Mouse (Mus musculus) hindbrain, embryonic 10.5 days (tissue): ENCODE measurements around the gene Foxo6. TPM values are rescaled to one million over a fixed set of nuclear protein-coding genes. Genes with fewer than 3 reads are reported as not detected.

Experiments used
- DNase-seq: peaks from one replicate; pipeline ENCODE4 v3.0.0-alpha.2; 2017; ENCODE audit warnings: low spot score
- H3K27ac ChIP-seq: fragments of 300-500 bp; sonication (generic); 2 replicates; pipeline ENCODE4 v1.5.1; 2016; ENCODE audit warnings: mild to moderate bottlenecking, moderate library complexity
- H3K27me3 ChIP-seq: fragments of 300-500 bp; sonication (generic); 2 replicates; pipeline ENCODE4 v1.6.1; 2016; ENCODE audit warnings: mild to moderate bottlenecking; ENCODE audit not compliant: poor library complexity, insufficient read depth, severe bottlenecking
- H3K36me3 ChIP-seq: fragments of 300-500 bp; sonication (generic); 2 replicates; pipeline ENCODE4 v1.6.1; 2016; ENCODE audit warnings: mild to moderate bottlenecking, moderate library complexity
- H3K4me1 ChIP-seq: fragments of 300-500 bp; sonication (generic); replicated peaks from 2 replicates; pipeline ENCODE4 v1.6.1; 2016; ENCODE audit warnings: mild to moderate bottlenecking
- H3K4me3 ChIP-seq: fragments of 300-500 bp; sonication (generic); 2 replicates; pipeline ENCODE4 v1.5.1; 2016; ENCODE audit warnings: mild to moderate bottlenecking, moderate library complexity
- H3K9me3 ChIP-seq: fragments of 300-500 bp; sonication (generic); 2 replicates; pipeline ENCODE4 v1.6.1; 2016; ENCODE audit warnings: mild to moderate bottlenecking, moderate library complexity
- WGBS: fragments of 180-500 bp; shearing (Covaris S2); methylation state at CpG from one replicate; pipeline ENCODE4 v1.1.7; 2016; 5-methylcytosine and 5-hydroxymethylcytosine counted together
- polyA plus RNA-seq: library from polyadenylated mRNA; unstranded; fragments of >200 nt; fragmentation: Nextera tagmentation; extraction: Ambion mirVana; gene quantifications from 2 replicates; pipeline ENCODE4 v1.2.1, GENCODE M21; 2016

Gene Foxo6
- polyA plus RNA-seq: 0.20 and 0.25 TPM in 2 replicates

- under 1% methylated on average over 91 of the region's 99 CpGs for WGBS
These were observed at the start of gene Foxo6 for GRCm38 (mm10) chr4:120287290-120288111. TSS of gene Foxo6 (minus strand) at chr4:120287349.

GRCm38 (mm10) chr4:120334316-120334715 is 47.2 kb upstream of the Foxo6 start:
- peaks cover 6% of the 10 kb centered on the region for H3K27me3 ChIP-seq
- H3K9me3 ChIP-seq: no peaks in the 10 kb centered on the region
- 92% methylated on average over 4 of the region's 4 CpGs for WGBS
- peaks cover 17% of the 10 kb centered on the region for H3K4me1 ChIP-seq
- no peaks in the 10 kb centered on the region for H3K36me3 ChIP-seq
- DNase-seq: no peak
- H3K27ac ChIP-seq: no peak overlapping the region
- H3K4me3 ChIP-seq: no peak overlapping the region

More at GRCm38 (mm10) chr4:120287290-120288111, at the start of gene Foxo6:
- H3K27me3 ChIP-seq: peaks cover 84% of the 10 kb centered on the region
- H3K36me3 ChIP-seq: no peaks in the 10 kb centered on the region
- H3K9me3 ChIP-seq: no peaks in the 10 kb centered on the region
- peak within 1 kb of the TSS; percentile 76 for H3K4me3 ChIP-seq
- peak; percentile 97 for DNase-seq
- H3K4me1 ChIP-seq: peaks cover 56% of the 10 kb centered on the region
- H3K27ac ChIP-seq: peak within 1 kb of the TSS; percentile 86

GRCm38 (mm10) chr4:120332934-120333421 is 45.8 kb upstream of the Foxo6 start:
- WGBS: 37% methylated on average over 11 of the region's 11 CpGs
- no peaks in the 10 kb centered on the region for H3K36me3 ChIP-seq
- peaks cover 6% of the 10 kb centered on the region for H3K27me3 ChIP-seq
- peaks cover 14% of the 10 kb centered on the region for H3K4me1 ChIP-seq
- no peak overlapping the region for H3K27ac ChIP-seq
- no peaks in the 10 kb centered on the region for H3K9me3 ChIP-seq
- no peak for DNase-seq
- no peak overlapping the region for H3K4me3 ChIP-seq

GRCm38 (mm10) chr4:120332405-120332933 is 45.3 kb upstream of the Foxo6 start:
- 47% methylated on average over 7 of the region's 7 CpGs for WGBS
- DNase-seq: no peak

GRCm38 (mm10) chr4:120331992-120332391 is 44.8 kb upstream of the Foxo6 start:
- 82% methylated on average over 7 of the region's 7 CpGs for WGBS
- Histone ChIP-seq H3K27ac (no peak overlapping the region), H3K27me3 (peaks cover 6% of the 10 kb centered on the region; the same call in 1 of the 2 replicates), H3K4me3 (no peak overlapping the region), H3K36me3 (no peaks in the 10 kb centered on the region), H3K4me1 (peaks cover 14% of the 10 kb centered on the region), H3K9me3 (no peaks in the 10 kb centered on the region)
- DNase-seq: no peak

More at GRCm38 (mm10) chr4:120332405-120332933, 45.3 kb upstream of the Foxo6 start:
- Histone ChIP-seq H3K27ac (no peak overlapping the region), H3K36me3 (no peaks in the 10 kb centered on the region), H3K27me3 (peaks cover 6% of the 10 kb centered on the region), H3K9me3 (no peaks in the 10 kb centered on the region), H3K4me3 (no peak overlapping the region), H3K4me1 (peaks cover 14% of the 10 kb centered on the region)

GRCm38 (mm10) chr4:120331541-120331940 is 44.4 kb upstream of the Foxo6 start:
- no peak overlapping the region for H3K4me3 ChIP-seq
- no peaks in the 10 kb centered on the region for H3K9me3 ChIP-seq
- H3K27ac ChIP-seq: no peak overlapping the region
- peaks cover 14% of the 10 kb centered on the region for H3K4me1 ChIP-seq
- peaks cover 6% of the 10 kb centered on the region; the same call in 1 of the 2 replicates for H3K27me3 ChIP-seq
- no peaks in the 10 kb centered on the region for H3K36me3 ChIP-seq
- DNase-seq: no peak
- 96% methylated on average over 2 of the region's 2 CpGs for WGBS

- H3K9me3 ChIP-seq: no peaks in the 10 kb centered on the region
- no peaks in the 10 kb centered on the region for H3K36me3 ChIP-seq
- H3K4me1 ChIP-seq: no peaks in the 10 kb centered on the region
- no peaks in the 10 kb centered on the region; the same call in 1 of the 2 replicates for H3K27me3 ChIP-seq
- no peak for DNase-seq
- WGBS: 76% methylated on average over 4 of the region's 4 CpGs
- H3K4me3 ChIP-seq: no peak overlapping the region
- H3K27ac ChIP-seq: no peak overlapping the region
These were observed 38.6 kb upstream of the Foxo6 start for GRCm38 (mm10) chr4:120325748-120326147.

- no peaks in the 10 kb centered on the region for H3K36me3 ChIP-seq
- H3K27ac ChIP-seq: no peak overlapping the region
- WGBS: 81% methylated on average over 6 of the region's 6 CpGs
- H3K9me3 ChIP-seq: no peaks in the 10 kb centered on the region
- no peak overlapping the region for H3K4me3 ChIP-seq
- no peak for DNase-seq
- no peaks in the 10 kb centered on the region for H3K4me1 ChIP-seq
- H3K27me3 ChIP-seq: no peaks in the 10 kb centered on the region; the same call in 1 of the 2 replicates
These were observed 37.9 kb upstream of the Foxo6 start for GRCm38 (mm10) chr4:120325051-120325450.

GRCm38 (mm10) chr4:120323858-120324257 is 36.7 kb upstream of the Foxo6 start:
- DNase-seq: no peak
- no peaks in the 10 kb centered on the region; the same call in 1 of the 2 replicates for H3K27me3 ChIP-seq
- no peaks in the 10 kb centered on the region for H3K36me3 ChIP-seq
- no peak overlapping the region for H3K4me3 ChIP-seq
- H3K27ac ChIP-seq: no peak overlapping the region
- WGBS: 85% methylated on average over 1 of the region's 1 CpGs
- no peaks in the 10 kb centered on the region for H3K9me3 ChIP-seq
- no peaks in the 10 kb centered on the region for H3K4me1 ChIP-seq

GRCm38 (mm10) chr4:120323198-120323597 is 36.0 kb upstream of the Foxo6 start:
- Histone ChIP-seq H3K9me3 (no peaks in the 10 kb centered on the region), H3K36me3 (no peaks in the 10 kb centered on the region), H3K27me3 (no peaks in the 10 kb centered on the region; the same call in 1 of the 2 replicates), H3K27ac (no peak overlapping the region), H3K4me3 (no peak overlapping the region), H3K4me1 (no peaks in the 10 kb centered on the region)
- peak; percentile 25 for DNase-seq
- WGBS: 26% methylated on average over 6 of the region's 6 CpGs

GRCm38 (mm10) chr4:120317541-120317940 is 30.4 kb upstream of the Foxo6 start:
- no peaks in the 10 kb centered on the region for H3K4me1 ChIP-seq
- no peaks in the 10 kb centered on the region for H3K9me3 ChIP-seq
- WGBS: 67% methylated on average over 2 of the region's 2 CpGs
- no peak overlapping the region for H3K27ac ChIP-seq
- no peak for DNase-seq
- no peak overlapping the region for H3K4me3 ChIP-seq
- 0 out of 2 replicates have a peak, but pooled peaks cover 10% of the 10 kb centered on the region for H3K27me3 ChIP-seq
- no peaks in the 10 kb centered on the region for H3K36me3 ChIP-seq

- Histone ChIP-seq H3K27ac (no peak overlapping the region), H3K27me3 (0 out of 2 replicates have a peak, but pooled peaks cover 10% of the 10 kb centered on the region), H3K9me3 (no peaks in the 10 kb centered on the region), H3K4me1 (no peaks in the 10 kb centered on the region), H3K36me3 (no peaks in the 10 kb centered on the region), H3K4me3 (no peak overlapping the region)
- no peak for DNase-seq
- 78% methylated on average over 4 of the region's 4 CpGs for WGBS
These were observed 29.6 kb upstream of the Foxo6 start for GRCm38 (mm10) chr4:120316716-120317115.

- no peak for DNase-seq
- no peaks in the 10 kb centered on the region for H3K9me3 ChIP-seq
- no peak overlapping the region for H3K4me3 ChIP-seq
- 0 out of 2 replicates have a peak, but pooled peaks cover 10% of the 10 kb centered on the region for H3K27me3 ChIP-seq
- H3K36me3 ChIP-seq: no peaks in the 10 kb centered on the region
- no peak overlapping the region for H3K27ac ChIP-seq
- no peaks in the 10 kb centered on the region for H3K4me1 ChIP-seq
- WGBS: 56% methylated on average over 3 of the region's 3 CpGs
These were observed 27.4 kb upstream of the Foxo6 start for GRCm38 (mm10) chr4:120314571-120314970.
